Mouse (Mus musculus) adrenal gland, adult 8-10 months (tissue): Measurements from ENCODE around the gene Apbb1ip. TPM values are rescaled to one million over a fixed set of nuclear protein-coding genes. Genes with fewer than 3 reads are reported as not detected.
A peak's percentile ranks its signal among the peaks of the same experiment; 100 is the strongest.

ENCODE experiments used
- DNase-seq: peaks from one replicate; pipeline ENCODE4 v3.0.0; 2022
- total RNA-seq, 4 experiments: library from RNA; stranded (reverse); gene quantifications; 2 replicates each; pipeline ENCODE4 v1.2.4; 2022

Gene Apbb1ip
- total RNA-seq, 4 experiments from 2014 or later = 3.1 to 6.2 (median 5.0) TPM

GRCm38 (mm10) chr2:22776568-22777230 is 2.8 kb downstream of the Apbb1ip start:
- no peak for DNase-seq

GRCm38 (mm10) chr2:22777757-22778156 is 3.9 kb downstream of the Apbb1ip start:
- no peak for DNase-seq

- no peak for DNase-seq
These were observed 7.0 kb downstream of the Apbb1ip start for GRCm38 (mm10) chr2:22780884-22781283.

- no peak for DNase-seq
These were observed 7.6 kb downstream of the Apbb1ip start for GRCm38 (mm10) chr2:22781387-22782009.

- DNase-seq = no peak
These were observed 8.2 kb downstream of the Apbb1ip start for GRCm38 (mm10) chr2:22782057-22782456.

GRCm38 (mm10) chr2:22783137-22783638 is 9.3 kb downstream of the Apbb1ip start:
- DNase-seq = no peak

- no peak for DNase-seq
These were observed 10.3 kb downstream of the Apbb1ip start for GRCm38 (mm10) chr2:22784186-22784585.

GRCm38 (mm10) chr2:22784771-22785170 is 10.9 kb downstream of the Apbb1ip start:
- no peak for DNase-seq

- no peak for DNase-seq
These were observed 14.8 kb downstream of the Apbb1ip start for GRCm38 (mm10) chr2:22788658-22789057.

- DNase-seq = no peak
These were observed 15.7 kb downstream of the Apbb1ip start for GRCm38 (mm10) chr2:22789576-22789975.

- DNase-seq = no peak
These were observed 16.5 kb downstream of the Apbb1ip start for GRCm38 (mm10) chr2:22790435-22790834.

GRCm38 (mm10) chr2:22795087-22795486 is 21.2 kb downstream of the Apbb1ip start:
- no peak for DNase-seq

GRCm38 (mm10) chr2:22796487-22796886 is 22.6 kb downstream of the Apbb1ip start:
- no peak for DNase-seq

GRCm38 (mm10) chr2:22799430-22800041 is 25.6 kb downstream of the Apbb1ip start:
- DNase-seq = no peak

- DNase-seq = no peak
These were observed 31.7 kb downstream of the Apbb1ip start for GRCm38 (mm10) chr2:22805589-22805988.

GRCm38 (mm10) chr2:22806576-22806975 is 32.7 kb downstream of the Apbb1ip start:
- DNase-seq = no peak

GRCm38 (mm10) chr2:22807312-22807711 is 33.4 kb downstream of the Apbb1ip start:
- no peak for DNase-seq

- DNase-seq = peak; percentile 3
These were observed 37.0 kb downstream of the Apbb1ip start for GRCm38 (mm10) chr2:22810851-22811250.

- no peak for DNase-seq
These were observed 37.6 kb downstream of the Apbb1ip start for GRCm38 (mm10) chr2:22811466-22811865.

GRCm38 (mm10) chr2:22813921-22814320 is 40.0 kb downstream of the Apbb1ip start:
- no peak for DNase-seq

- DNase-seq = no peak
These were observed 41.8 kb downstream of the Apbb1ip start for GRCm38 (mm10) chr2:22815674-22816073.

GRCm38 (mm10) chr2:22816231-22816630 is 42.3 kb downstream of the Apbb1ip start:
- no peak for DNase-seq

- DNase-seq = no peak
These were observed 48.4 kb downstream of the Apbb1ip start for GRCm38 (mm10) chr2:22822293-22822692.

GRCm38 (mm10) chr2:22845514-22845913 is 71.6 kb downstream of the Apbb1ip start:
- no peak for DNase-seq
